Mouse (Mus musculus): Measurements from ENCODE around the gene Pdzrn3.

The Pdzrn3 gene

GRCm38 (mm10) chr6:101259411-101259810, 118.3 kb downstream of the Pdzrn3 start:
- DNase-seq (ENCODE audit: low spot score in 2 of 2): no peak

GRCm38 (mm10) chr6:101257418-101257817, 120.3 kb downstream of the Pdzrn3 start:
- no peak for DNase-seq (ENCODE audit: low spot score in 2 of 2)

GRCm38 (mm10) chr6:101254652-101255051, 123.0 kb downstream of the Pdzrn3 start:
- no peak for DNase-seq (ENCODE audit: low spot score in 2 of 2)

GRCm38 (mm10) chr6:101251916-101252603, 125.6 kb downstream of the Pdzrn3 start:
- DNase-seq (ENCODE audit: low spot score in 2 of 2): peak; percentile 61 to 77

- DNase-seq (ENCODE audit: low spot score in 2 of 2): no peak
These were observed 126.5 kb downstream of the Pdzrn3 start for GRCm38 (mm10) chr6:101251160-101251559.

GRCm38 (mm10) chr6:101246137-101246536, 131.6 kb downstream of the Pdzrn3 start:
- DNase-seq (ENCODE audit: low spot score in 2 of 2): no peak

- DNase-seq (ENCODE audit: low spot score in 2 of 2): no peak
These were observed 133.3 kb downstream of the Pdzrn3 start for GRCm38 (mm10) chr6:101244355-101244754.

- DNase-seq (ENCODE audit: low spot score in 2 of 2): no peak
These were observed 134.4 kb downstream of the Pdzrn3 start for GRCm38 (mm10) chr6:101243189-101243815.

- DNase-seq (ENCODE audit: low spot score in 2 of 2): no peak
These were observed 141.0 kb downstream of the Pdzrn3 start for GRCm38 (mm10) chr6:101236641-101237246.

- DNase-seq (ENCODE audit: low spot score in 2 of 2): no peak
These were observed 141.5 kb downstream of the Pdzrn3 start for GRCm38 (mm10) chr6:101236230-101236629.

- DNase-seq (ENCODE audit: low spot score in 2 of 2): no peak
These were observed 143.3 kb downstream of the Pdzrn3 start for GRCm38 (mm10) chr6:101234349-101234748.

- DNase-seq (ENCODE audit: low spot score in 2 of 2): no peak
These were observed 144.0 kb downstream of the Pdzrn3 start for GRCm38 (mm10) chr6:101233680-101234079.

- DNase-seq (ENCODE audit: low spot score in 2 of 2): no peak
These were observed 150.3 kb downstream of the Pdzrn3 start for GRCm38 (mm10) chr6:101227294-101227855.

- no peak for DNase-seq (ENCODE audit: low spot score in 2 of 2)
These were observed 157.4 kb downstream of the Pdzrn3 start for GRCm38 (mm10) chr6:101220307-101220706.

- DNase-seq (ENCODE audit: low spot score in 2 of 2): no peak
These were observed 158.7 kb downstream of the Pdzrn3 start for GRCm38 (mm10) chr6:101219004-101219403.

- DNase-seq (ENCODE audit: low spot score in 2 of 2): no peak
These were observed 159.5 kb downstream of the Pdzrn3 start for GRCm38 (mm10) chr6:101218197-101218596.

GRCm38 (mm10) chr6:101217756-101218155, 159.9 kb downstream of the Pdzrn3 start:
- no peak for DNase-seq (ENCODE audit: low spot score in 2 of 2)

GRCm38 (mm10) chr6:101215436-101215791, 162.3 kb downstream of the Pdzrn3 start:
- DNase-seq (ENCODE audit: low spot score in 2 of 2): no peak

- DNase-seq (ENCODE audit: low spot score in 2 of 2): no peak
These were observed 162.8 kb downstream of the Pdzrn3 start for GRCm38 (mm10) chr6:101214734-101215435.

GRCm38 (mm10) chr6:101213066-101213465, 164.6 kb downstream of the Pdzrn3 start:
- DNase-seq (ENCODE audit: low spot score in 2 of 2): no peak

GRCm38 (mm10) chr6:101212086-101212485, 165.6 kb downstream of the Pdzrn3 start:
- DNase-seq (ENCODE audit: low spot score in 2 of 2): no peak

GRCm38 (mm10) chr6:101211361-101211841, 166.3 kb downstream of the Pdzrn3 start:
- DNase-seq (ENCODE audit: low spot score in 2 of 2): no peak
